Mouse (Mus musculus): Measurements from ENCODE around the gene Mccc1. TPM values are rescaled to one million over a fixed set of nuclear protein-coding genes. Genes with fewer than 3 reads are reported as not detected.

The Mccc1 gene
- total and polyA plus RNA-seq, 2 experiments from 2014 or later = 7.2 to 19.1 TPM

DNA sequence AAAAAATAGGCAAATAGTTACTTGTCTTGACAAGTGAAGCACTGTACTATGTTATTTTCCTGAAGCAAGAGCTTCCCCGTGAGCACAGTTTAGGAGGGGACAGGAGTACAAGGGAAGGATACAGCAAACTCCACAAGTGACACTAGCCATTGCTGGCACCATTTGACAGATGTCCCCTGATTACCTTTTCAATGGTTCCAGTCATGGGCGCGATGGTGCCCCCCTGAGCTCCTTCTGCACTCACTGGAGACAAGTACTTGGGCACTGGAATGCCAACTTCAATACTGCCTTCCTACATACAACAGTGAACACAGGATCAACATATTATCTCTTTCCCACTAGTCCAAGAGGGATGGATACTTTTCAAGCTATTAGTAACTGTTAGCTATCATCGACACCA is 37.1 kb downstream of the Mccc1 start:
- Histone ChIP-seq H3K4me2 (ENCODE audit: low read depth, low read length, poor library complexity, severe bottlenecking) (no peak overlapping the region), H3K27me3 (ENCODE audit: insufficient read depth, low read length) (no peaks in the 10 kb centered on the region), H3K9ac (replicated peaks; ENCODE audit: low read length, poor library complexity, severe bottlenecking) (no peak overlapping the region), H3K4me3 (ENCODE audit: low read depth, low read length) (no peak overlapping the region), H3K36me3 (ENCODE audit: insufficient read depth, low read length) (peaks cover 29% of the 10 kb centered on the region), H3K27ac (ENCODE audit: low read depth, low read length) (no peak overlapping the region), H3K9me3 (ENCODE audit: low read length) (no peaks in the 10 kb centered on the region), H3K4me1 (ENCODE audit: insufficient read depth, low read length) (no peaks in the 10 kb centered on the region)
- ATAC-seq (ENCODE audit: low FRiP score) = no peak
- DNase-seq (ENCODE audit: low spot score) = no peak
- WGBS = 91% methylated on average over 4 of the region's 4 CpGs
- TF ChIP-seq CTCF (IDR thresholded peaks at IDR 0.05) = no peak

DNA sequence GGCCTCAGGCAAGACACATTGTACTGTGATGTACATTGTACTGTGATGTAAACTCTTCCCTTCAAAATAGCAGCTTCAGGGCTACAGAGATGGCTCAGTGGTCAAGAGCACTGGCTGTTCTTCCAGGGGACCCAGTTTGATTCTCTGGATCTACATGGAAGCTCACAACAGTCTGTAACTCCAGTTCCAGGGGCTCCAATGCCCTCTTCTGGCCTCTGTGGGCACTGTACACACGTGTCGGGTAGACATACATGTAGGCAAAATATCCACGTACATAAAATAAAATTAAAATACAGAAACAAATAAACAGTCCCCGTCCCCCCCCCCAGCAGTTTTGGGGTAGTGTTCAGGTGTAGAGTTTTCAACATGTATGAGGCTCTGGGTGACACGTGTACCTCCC is 37.5 kb downstream of the Mccc1 start:
- Histone ChIP-seq H3K9me3 (ENCODE audit: low read length) (no peaks in the 10 kb centered on the region), H3K27ac (ENCODE audit: low read depth, low read length) (no peak overlapping the region), H3K4me3 (ENCODE audit: low read depth, low read length) (no peak overlapping the region), H3K27me3 (ENCODE audit: insufficient read depth, low read length) (no peaks in the 10 kb centered on the region), H3K4me2 (ENCODE audit: low read depth, low read length, poor library complexity, severe bottlenecking) (no peak overlapping the region), H3K9ac (replicated peaks; ENCODE audit: low read length, poor library complexity, severe bottlenecking) (no peak overlapping the region), H3K36me3 (ENCODE audit: insufficient read depth, low read length) (peaks cover 29% of the 10 kb centered on the region), H3K4me1 (ENCODE audit: insufficient read depth, low read length) (no peaks in the 10 kb centered on the region)
- WGBS = 92% methylated on average over 5 of the region's 5 CpGs
- ATAC-seq (ENCODE audit: low FRiP score) (no peak), DNase-seq (ENCODE audit: low spot score) (peak; percentile 1)
- TF ChIP-seq CTCF (IDR thresholded peaks at IDR 0.05) = peak; percentile 13; the same call in 1 of the 2 replicates

DNA sequence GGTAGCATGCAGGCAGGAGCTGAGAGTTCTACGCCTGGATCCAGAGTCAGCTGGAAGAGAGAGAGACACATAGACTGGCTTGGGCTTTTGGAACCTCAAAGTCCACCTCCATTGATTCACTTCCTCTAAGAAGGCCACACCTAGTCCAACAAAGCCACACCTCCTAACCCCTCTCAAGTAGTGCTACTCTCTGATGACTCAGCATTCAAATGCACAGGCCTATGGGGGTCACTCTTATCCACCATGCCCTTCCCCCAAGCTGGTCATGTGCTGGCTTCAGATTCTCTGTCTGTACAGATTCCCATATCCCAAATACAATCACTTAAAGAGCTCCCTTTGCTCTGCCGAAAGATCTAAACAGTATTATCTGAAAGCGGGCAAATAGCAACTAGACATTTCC is 43.2 kb downstream of the Mccc1 start:
- Histone ChIP-seq H3K36me3 (ENCODE audit: insufficient read depth, low read length) (peaks cover 14% of the 10 kb centered on the region), H3K4me1 (ENCODE audit: insufficient read depth, low read length) (no peaks in the 10 kb centered on the region), H3K9me3 (ENCODE audit: low read length) (no peaks in the 10 kb centered on the region), H3K4me3 (ENCODE audit: low read depth, low read length) (no peak overlapping the region), H3K9ac (replicated peaks; ENCODE audit: low read length, poor library complexity, severe bottlenecking) (no peak overlapping the region), H3K4me2 (ENCODE audit: low read depth, low read length, poor library complexity, severe bottlenecking) (no peak overlapping the region), H3K27ac (ENCODE audit: low read depth, low read length) (no peak overlapping the region), H3K27me3 (ENCODE audit: insufficient read depth, low read length) (no peaks in the 10 kb centered on the region)
- no peak for ATAC-seq (ENCODE audit: low FRiP score)
- 90% methylated on average over 3 of the region's 3 CpGs for WGBS
- TF ChIP-seq CTCF (IDR thresholded peaks at IDR 0.05) = no peak
- no peak for DNase-seq (ENCODE audit: low spot score)

DNA sequence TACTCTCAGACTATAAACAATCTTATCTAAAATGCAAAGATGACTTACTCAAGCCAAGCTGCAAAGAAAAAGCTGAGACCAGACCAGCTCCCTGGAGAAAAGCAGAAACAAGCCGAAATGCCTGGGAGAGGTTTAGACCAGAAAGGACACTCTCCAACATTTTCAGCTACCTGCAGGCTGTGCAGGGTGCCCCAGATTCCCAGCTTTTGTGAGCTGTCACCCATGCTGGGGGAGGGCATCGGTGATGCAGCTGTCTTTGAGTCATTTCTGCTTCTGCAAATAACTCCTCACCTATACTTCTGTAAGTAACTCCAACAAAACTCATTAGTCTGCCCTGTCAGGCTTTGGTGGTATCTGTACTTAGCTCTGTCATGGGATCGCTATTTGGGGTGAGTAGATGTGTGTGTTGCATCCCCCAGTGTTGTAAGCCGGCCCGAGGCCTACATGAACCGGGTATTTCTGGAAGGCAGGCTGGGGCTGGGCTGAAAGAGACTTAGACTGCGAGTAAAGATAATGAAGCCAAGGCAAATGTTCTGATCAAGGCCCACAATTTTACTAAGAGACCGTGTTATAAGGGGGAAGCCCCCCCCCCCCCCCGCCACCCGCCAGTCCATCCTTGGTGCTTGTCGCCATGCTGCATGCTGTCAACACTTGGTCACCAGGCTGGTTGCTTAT is 45.4 kb downstream of the Mccc1 start:
- no peaks in the 10 kb centered on the region for H3K9me3 ChIP-seq (ENCODE audit: low read length)
- H3K4me1 ChIP-seq (ENCODE audit: insufficient read depth, low read length) = no peaks in the 10 kb centered on the region
- no peak overlapping the region for H3K4me2 ChIP-seq (ENCODE audit: low read depth, low read length, poor library complexity, severe bottlenecking)
- ATAC-seq (ENCODE audit: low FRiP score) (no peak), DNase-seq (ENCODE audit: low spot score) (no peak)
- peaks cover 8% of the 10 kb centered on the region; the same call in 1 of the 2 replicates for H3K36me3 ChIP-seq (ENCODE audit: insufficient read depth, low read length)
- H3K9ac ChIP-seq (replicated peaks; ENCODE audit: low read length, poor library complexity, severe bottlenecking) = no peak overlapping the region
- WGBS = 86% methylated on average over 10 of the region's 11 CpGs
- H3K27ac ChIP-seq (ENCODE audit: low read depth, low read length) = no peak overlapping the region
- TF ChIP-seq CTCF (IDR thresholded peaks at IDR 0.05) = no peak
- no peaks in the 10 kb centered on the region for H3K27me3 ChIP-seq (ENCODE audit: insufficient read depth, low read length)
- no peak overlapping the region for H3K4me3 ChIP-seq (ENCODE audit: low read depth, low read length)

DNA sequence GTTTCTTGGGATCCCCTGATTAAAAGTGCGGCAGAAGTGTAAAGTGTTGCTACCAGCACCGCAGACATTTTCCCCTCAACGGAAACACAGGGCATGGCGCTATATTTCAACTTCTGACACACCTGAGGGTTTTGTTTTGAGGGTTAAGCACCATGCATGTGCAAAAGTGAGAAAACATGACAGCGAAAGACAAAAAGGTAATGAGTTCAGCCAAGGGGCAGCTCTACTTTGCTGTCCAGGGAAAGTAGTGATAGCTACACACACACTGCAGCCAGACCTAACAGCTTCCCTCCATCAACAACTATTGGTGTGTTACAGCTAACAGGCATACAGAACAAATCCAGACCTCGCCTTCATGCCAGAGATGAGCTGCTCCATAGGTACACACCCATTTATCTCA is 46.7 kb downstream of the Mccc1 start:
- no peaks in the 10 kb centered on the region for H3K9me3 ChIP-seq (ENCODE audit: low read length)
- H3K36me3 ChIP-seq (ENCODE audit: insufficient read depth, low read length) = no peaks in the 10 kb centered on the region
- H3K4me1 ChIP-seq (ENCODE audit: insufficient read depth, low read length) = no peaks in the 10 kb centered on the region
- H3K4me3 ChIP-seq (ENCODE audit: low read depth, low read length) = no peak overlapping the region
- H3K9ac ChIP-seq (replicated peaks; ENCODE audit: low read length, poor library complexity, severe bottlenecking) = no peak overlapping the region
- no peak for DNase-seq (ENCODE audit: low spot score)
- 93% methylated on average over 6 of the region's 6 CpGs for WGBS
- H3K4me2 ChIP-seq (ENCODE audit: low read depth, low read length, poor library complexity, severe bottlenecking) = no peak overlapping the region
- no peaks in the 10 kb centered on the region for H3K27me3 ChIP-seq (ENCODE audit: insufficient read depth, low read length)
- no peak overlapping the region for H3K27ac ChIP-seq (ENCODE audit: low read depth, low read length)
- ATAC-seq (ENCODE audit: low FRiP score) = no peak
- TF ChIP-seq CTCF (IDR thresholded peaks at IDR 0.05) = no peak

DNA sequence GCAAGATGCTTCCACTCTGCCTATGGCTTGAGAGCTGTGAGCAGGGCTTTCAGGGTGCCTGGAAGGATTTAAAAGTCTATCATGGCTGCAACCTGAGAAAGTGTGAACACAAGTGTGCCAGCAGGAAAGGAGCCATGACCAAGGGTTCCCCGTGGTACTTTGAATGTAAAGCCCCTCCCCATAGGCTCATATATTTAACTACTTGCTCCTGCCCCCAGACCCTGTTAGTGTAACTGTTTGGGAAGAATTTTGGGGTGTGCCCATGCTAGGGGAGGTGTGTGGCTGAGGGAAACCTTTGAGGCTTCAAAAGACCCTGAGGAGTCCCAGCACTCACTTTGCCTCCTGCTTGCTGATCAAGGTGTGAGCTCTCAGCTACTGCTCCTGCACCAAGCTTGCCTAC is 47.3 kb downstream of the Mccc1 start:
- Histone ChIP-seq H3K4me1 (ENCODE audit: insufficient read depth, low read length) (no peaks in the 10 kb centered on the region), H3K27ac (ENCODE audit: low read depth, low read length) (no peak overlapping the region), H3K36me3 (ENCODE audit: insufficient read depth, low read length) (no peaks in the 10 kb centered on the region), H3K9me3 (ENCODE audit: low read length) (no peaks in the 10 kb centered on the region), H3K27me3 (ENCODE audit: insufficient read depth, low read length) (no peaks in the 10 kb centered on the region), H3K4me3 (ENCODE audit: low read depth, low read length) (no peak overlapping the region), H3K4me2 (ENCODE audit: low read depth, low read length, poor library complexity, severe bottlenecking) (no peak overlapping the region), H3K9ac (replicated peaks; ENCODE audit: low read length, poor library complexity, severe bottlenecking) (no peak overlapping the region)
- ATAC-seq (ENCODE audit: low FRiP score) (no peak), DNase-seq (ENCODE audit: low spot score) (no peak)
- TF ChIP-seq CTCF (IDR thresholded peaks at IDR 0.05) = no peak
- 93% methylated on average over 1 of the region's 1 CpGs for WGBS
